Mouse (Mus musculus): ENCODE data around the gene Pecr.

GRCm38 (mm10) chr1:72288527-72289150 is 4.5 kb upstream of the Pecr start:
- no peak for TF ChIP-seq CTCF (IDR thresholded peaks at IDR 0.05; ENCODE audit: extremely low read depth, insufficient read depth, insufficient read length, insufficient replicate concordance)
- no peak for TF ChIP-seq POLR2A (IDR thresholded peaks at IDR 0.05; ENCODE audit: low read depth, low read length)

Measured in spleen, adult 2 months (tissue).